Mouse (Mus musculus) lung, postnatal 36 days (tissue): Measurements from ENCODE around the gene Gm21028.
"Not testable (repeated sequence)": the region's sequence is repeated elsewhere in the genome, so short reads cannot be mapped to it uniquely, and the experiment has no call there.

Experiments used
- DNase-seq: peaks from one replicate; pipeline ENCODE4 v3.0.0; 2022; ENCODE audit warnings: mixed read lengths

Gene Gm21028

GRCm38 (mm10) chr7:42578488-42578887 lies at the start of gene Gm21028:
Gm21028 (minus strand) TSS chr7:42578588.
- DNase-seq, result no peak

GRCm38 (mm10) chr7:42595666-42596065 lies 17.3 kb upstream of the Gm21028 start:
- not testable (repeated sequence) for DNase-seq

GRCm38 (mm10) chr7:42592413-42592812 lies 14.0 kb upstream of the Gm21028 start, which contains the start of gene Zfp977:
Zfp977 (minus strand) TSS chr7:42592547.
- not testable (repeated sequence) for DNase-seq

GRCm38 (mm10) chr7:42591311-42591710 lies 12.9 kb upstream of the Gm21028 start:
- not testable (repeated sequence) for DNase-seq

GRCm38 (mm10) chr7:42551766-42552165 lies 26.6 kb downstream of the Gm21028 start:
- DNase-seq, result no peak
